Mouse (Mus musculus) ovary, postnatal 14 days (tissue): ENCODE measurements at regions not wholly inside any gene's neighbourhood (a gene's known extent, or its start where the extent isn't known, plus 50 kb on each side); places are given as distances from the start of the nearest gene placed in this dataset.
"Not testable (repeated sequence)": the region's sequence is repeated elsewhere in the genome, so short reads cannot be mapped to it uniquely, and the experiment has no call there.

Source experiments
- DNase-seq: peaks from one replicate; pipeline ENCODE4 v3.0.0; 2022; ENCODE audit warnings: low spot score

GRCm38 (mm10) chrX:50602461-50602875 lies 174.2 kb upstream of the Olfr1324 start:
- DNase-seq = not testable (repeated sequence)

GRCm38 (mm10) chrX:50600262-50600661 lies 172.0 kb upstream of the Olfr1324 start:
- peak; percentile 90 for DNase-seq

- DNase-seq = peak; percentile 77
These were observed 171.5 kb upstream of the Olfr1324 start for GRCm38 (mm10) chrX:50599780-50600179.

GRCm38 (mm10) chrX:50597626-50598025 lies 169.3 kb upstream of the Olfr1324 start:
- not testable (repeated sequence) for DNase-seq

- DNase-seq = no peak
These were observed 168.8 kb upstream of the Olfr1324 start for GRCm38 (mm10) chrX:50597105-50597504.

GRCm38 (mm10) chrX:50594976-50595375 lies 166.7 kb upstream of the Olfr1324 start:
- not testable (repeated sequence) for DNase-seq

- peak; percentile 35 for DNase-seq
These were observed 163.2 kb upstream of the Olfr1324 start for GRCm38 (mm10) chrX:50591477-50591876.

- DNase-seq = peak; percentile 58
These were observed 162.5 kb upstream of the Olfr1324 start for GRCm38 (mm10) chrX:50590673-50591341.

- no peak for DNase-seq
These were observed 160.6 kb upstream of the Olfr1324 start for GRCm38 (mm10) chrX:50588892-50589291.

- DNase-seq = peak; percentile 68
These were observed 155.7 kb upstream of the Olfr1324 start for GRCm38 (mm10) chrX:50583741-50584580.

GRCm38 (mm10) chrX:50580200-50580599 lies 151.9 kb upstream of the Olfr1324 start:
- DNase-seq = peak; percentile 70

- peak; percentile 88 for DNase-seq
These were observed 148.5 kb upstream of the Olfr1324 start for GRCm38 (mm10) chrX:50576824-50577223.

GRCm38 (mm10) chrX:50572191-50573095 lies 144.1 kb upstream of the Olfr1324 start:
- peak; percentile 80 for DNase-seq

- DNase-seq = peak; percentile 85
These were observed 140.8 kb upstream of the Olfr1324 start for GRCm38 (mm10) chrX:50569087-50569486.

GRCm38 (mm10) chrX:50566345-50566744 lies 138.0 kb upstream of the Olfr1324 start:
- peak; percentile 93 for DNase-seq

- not testable (repeated sequence) for DNase-seq
These were observed 136.7 kb upstream of the Olfr1324 start for GRCm38 (mm10) chrX:50565031-50565430.

GRCm38 (mm10) chrX:50560915-50561314 lies 132.6 kb upstream of the Olfr1324 start:
- DNase-seq = peak; percentile 60

- peak; percentile 49 for DNase-seq
These were observed 122.0 kb upstream of the Olfr1324 start for GRCm38 (mm10) chrX:50550297-50550696.

- DNase-seq = peak; percentile 84
These were observed 121.4 kb upstream of the Olfr1324 start for GRCm38 (mm10) chrX:50549713-50550112.

- not testable (repeated sequence) for DNase-seq
These were observed 109.5 kb upstream of the Olfr1324 start for GRCm38 (mm10) chrX:50537785-50538159.

GRCm38 (mm10) chrX:50537122-50537784 lies 109.0 kb upstream of the Olfr1324 start:
- DNase-seq = peak; percentile 2
